Mouse (Mus musculus) megakaryocyte, embryonic 14.5 days (primary cell): ENCODE data around the gene Aspa. TPM values are rescaled to one million over a fixed set of nuclear protein-coding genes. Genes with fewer than 3 reads are reported as not detected.

Source experiments
- H3K27me3 ChIP-seq: replicated peaks from 2 replicates; pipeline ENCODE3; 2012; ENCODE audit warnings: inconsistent platforms
- H3K36me3 ChIP-seq: replicated peaks from 2 replicates; pipeline ENCODE3; 2012; ENCODE audit warnings: low read length, inconsistent platforms, mixed read lengths
- H3K4me1 ChIP-seq: 2 replicates; pipeline ENCODE4 v1.6.1; 2012; ENCODE audit warnings: inconsistent platforms
- H3K4me3 ChIP-seq: replicated peaks from 2 replicates; pipeline ENCODE3; 2012; ENCODE audit warnings: moderate library complexity, mild to moderate bottlenecking, inconsistent platforms
- H3K9me3 ChIP-seq: 2 replicates; pipeline ENCODE4 v1.6.1; 2012; ENCODE audit warnings: inconsistent platforms
- FLI1 ChIP-seq: IDR thresholded peaks from 2 replicates; pipeline ENCODE4 v1.6.1; 2012; ENCODE audit warnings: low read length, inconsistent platforms, mixed read lengths
- GATA1 ChIP-seq: IDR thresholded peaks from 3 replicates; pipeline ENCODE4 v1.6.1; 2012; ENCODE audit warnings: mixed read lengths, low read length, inconsistent platforms, borderline replicate concordance
- polyA plus RNA-seq: library from polyadenylated mRNA; stranded (reverse); fragments of >175 nt; gene quantifications from 2 replicates; pipeline ENCODE4 v1.2.3, GENCODE M21; 2012; ENCODE audit warnings: low replicate concordance; ENCODE audit not compliant: insufficient read depth

Gene Aspa
- polyA plus RNA-seq, 1 experiment, result not detected

- TF ChIP-seq GATA1 (no peak), FLI1 (no peak)
These were observed 70.7 kb downstream of the Aspa start for GRCm38 (mm10) chr11:73258664-73259063.

GRCm38 (mm10) chr11:73257362-73257945 lies 71.9 kb downstream of the Aspa start:
- Histone ChIP-seq H3K9me3 (peaks cover 13% of the 10 kb centered on the region), H3K4me1 (peaks cover 3% of the 10 kb centered on the region; the same call in 1 of the 2 replicates), H3K27me3 (peaks cover 32% of the 10 kb centered on the region), H3K36me3 (no peaks in the 10 kb centered on the region), H3K4me3 (no peak overlapping the region)
- no peak for TF ChIP-seq GATA1
- TF ChIP-seq FLI1, result no peak

More at GRCm38 (mm10) chr11:73258664-73259063, 70.7 kb downstream of the Aspa start:
- Histone ChIP-seq H3K36me3 (no peaks in the 10 kb centered on the region), H3K4me3 (no peak overlapping the region), H3K9me3 (peaks cover 13% of the 10 kb centered on the region), H3K27me3 (peaks cover 24% of the 10 kb centered on the region), H3K4me1 (peaks cover 14% of the 10 kb centered on the region)

Other genes with a start within 250 kb of the Aspa start
- 0.31 TPM in 1 of 2 replicates, not detected in the other for gene Itgae, start 239.0 kb downstream of the Aspa start, polyA plus RNA-seq
- gene Haspin, start 191.3 kb downstream of the Aspa start, polyA plus RNA-seq, result 4.4 and 12.6 TPM in 2 replicates
- 0.55 TPM in 1 of 2 replicates, not detected in the other for gene P2rx5, start 169.2 kb downstream of the Aspa start, polyA plus RNA-seq
- gene Emc6, start 152.6 kb downstream of the Aspa start, polyA plus RNA-seq, result 170 and 286 TPM in 2 replicates
- 19.3 and 28.8 TPM in 2 replicates for gene Tax1bp3, start 152.5 kb downstream of the Aspa start, polyA plus RNA-seq
- 1.3 and 4.1 TPM in 2 replicates for gene Ctns, start 130.6 kb downstream of the Aspa start, polyA plus RNA-seq
- 0.53 and 1.2 TPM in 2 replicates for gene Shpk, start 130.1 kb downstream of the Aspa start, polyA plus RNA-seq
- not detected in 2 replicates for gene Trpv1, start 95.3 kb downstream of the Aspa start, polyA plus RNA-seq
- gene Trpv3, start 62.2 kb downstream of the Aspa start, polyA plus RNA-seq, result 0.02 TPM in 1 of 2 replicates, not detected in the other
- gene Gm49340, start 145 bp upstream of the Aspa start, polyA plus RNA-seq, result not detected in 2 replicates
- gene Spata22, start 145 bp upstream of the Aspa start, polyA plus RNA-seq, result not detected in 2 replicates
- gene Olfr20, start 21.2 kb upstream of the Aspa start, polyA plus RNA-seq, result not detected in 2 replicates
- gene Olfr376, start 41.6 kb upstream of the Aspa start, polyA plus RNA-seq, result not detected in 2 replicates
- gene Olfr1, start 70.0 kb upstream of the Aspa start, polyA plus RNA-seq, result not detected in 2 replicates
- gene Olfr378, start 98.9 kb upstream of the Aspa start, polyA plus RNA-seq, result not detected in 2 replicates
- gene Olfr380, start 127.9 kb upstream of the Aspa start, polyA plus RNA-seq, result not detected in 2 replicates
- not detected in 2 replicates for gene Olfr381, start 162.0 kb upstream of the Aspa start, polyA plus RNA-seq
- not detected in 2 replicates for gene Olfr382, start 187.6 kb upstream of the Aspa start, polyA plus RNA-seq